Mouse (Mus musculus) E14TG2a.4 (cell line): Measurements from ENCODE around the gene Mrpl1.

ENCODE experiments used
- CTCF ChIP-seq: conservative IDR thresholded peaks from 2 replicates; pipeline ENCODE4 v1.5.1; 2014; ENCODE audit warnings: low read length
- NANOG ChIP-seq: IDR thresholded peaks from 2 replicates; pipeline ENCODE4 v1.6.1; 2014; ENCODE audit warnings: borderline replicate concordance, low read length, mixed read lengths
- POU5F1 ChIP-seq: IDR thresholded peaks from 2 replicates; pipeline ENCODE4 v1.6.1; 2014; ENCODE audit warnings: low read length, borderline replicate concordance

- TF ChIP-seq CTCF = no peak
- no peak for TF ChIP-seq POU5F1
- no peak for TF ChIP-seq NANOG
These were observed 38.9 kb upstream of the Mrpl1 start for GRCm38 (mm10) chr5:96170443-96170842.
